Mouse (Mus musculus) liver, postnatal 0 days (tissue): Measurements from ENCODE around the gene Dync2h1.

ENCODE experiments used
- CTCF ChIP-seq: sonication (generic); IDR thresholded peaks from 2 replicates; pipeline ENCODE4 v1.5.1; 2016; ENCODE audit warnings: antibody characterized with exemption, low read depth
- EP300 ChIP-seq: IDR thresholded peaks from 2 replicates; pipeline ENCODE4 v1.6.1; 2016; ENCODE audit warnings: antibody characterized with exemption, low read depth, mild to moderate bottlenecking

DNA sequence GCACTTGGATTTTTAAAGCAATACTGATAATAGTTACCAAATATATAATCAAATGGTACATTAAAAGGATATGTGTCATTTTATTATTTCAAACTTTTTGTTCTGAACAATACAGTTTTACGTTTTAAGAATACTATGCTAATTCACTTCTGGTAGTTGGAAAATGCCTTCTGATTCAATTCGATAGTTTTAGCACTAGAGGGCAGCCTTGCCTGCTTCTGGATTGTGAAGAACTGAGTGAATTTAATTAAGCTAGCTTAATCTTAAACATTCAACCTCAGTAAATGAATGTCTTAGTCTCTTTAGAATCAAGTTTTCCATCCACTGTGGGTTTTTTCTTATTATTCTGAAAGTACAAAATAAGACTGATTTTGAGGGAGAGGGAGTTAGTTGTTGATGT is 32.0 kb upstream of the Dync2h1 start:
- TF ChIP-seq CTCF, result peak; percentile 68
- TF ChIP-seq EP300, result no peak
